Mouse (Mus musculus) thymus, postnatal 14 days (tissue): ENCODE results near the gene Washc3.

Source experiments
- DNase-seq: peaks from one replicate; pipeline ENCODE4 v3.0.0; 2021

Washc3 gene

GRCm38 (mm10) chr10:88200951-88201638 lies at the start of gene Washc3:
Gene Washc3 (plus strand): TSS chr10:88201093.
- peak; percentile 94 for DNase-seq

GRCm38 (mm10) chr10:88151658-88152057 lies 49.2 kb upstream of the Washc3 start:
- no peak for DNase-seq

GRCm38 (mm10) chr10:88162096-88162495 lies 38.8 kb upstream of the Washc3 start:
- DNase-seq, result no peak

GRCm38 (mm10) chr10:88162676-88163075 lies 38.2 kb upstream of the Washc3 start:
- no peak for DNase-seq

- DNase-seq, result peak; percentile 34
These were observed 34.7 kb upstream of the Washc3 start for GRCm38 (mm10) chr10:88166158-88166557.

GRCm38 (mm10) chr10:88167438-88168077 lies 33.3 kb upstream of the Washc3 start:
- DNase-seq, result no peak

- DNase-seq, result no peak
These were observed 352 bp upstream of the Washc3 start for GRCm38 (mm10) chr10:88200541-88200940.

GRCm38 (mm10) chr10:88201650-88202049 lies 757 bp downstream of the Washc3 start:
- DNase-seq, result peak; percentile 12

GRCm38 (mm10) chr10:88202581-88202980 lies 1.7 kb downstream of the Washc3 start:
- DNase-seq, result peak; percentile 33

- peak; percentile 53 for DNase-seq
These were observed 2.3 kb downstream of the Washc3 start for GRCm38 (mm10) chr10:88203236-88203635.

- DNase-seq, result no peak
These were observed 11.8 kb downstream of the Washc3 start for GRCm38 (mm10) chr10:88212644-88213043.

GRCm38 (mm10) chr10:88214800-88215514 lies 14.1 kb downstream of the Washc3 start:
- DNase-seq, result no peak

- no peak for DNase-seq
These were observed 17.3 kb downstream of the Washc3 start for GRCm38 (mm10) chr10:88218161-88218560.

GRCm38 (mm10) chr10:88221718-88222117 lies 20.8 kb downstream of the Washc3 start:
- DNase-seq, result no peak

- no peak for DNase-seq
These were observed 24.5 kb downstream of the Washc3 start for GRCm38 (mm10) chr10:88225421-88225820.

- DNase-seq, result no peak
These were observed 27.1 kb downstream of the Washc3 start for GRCm38 (mm10) chr10:88227962-88228361.

- no peak for DNase-seq
These were observed 27.7 kb downstream of the Washc3 start for GRCm38 (mm10) chr10:88228521-88229017.

- DNase-seq, result no peak
These were observed 30.8 kb downstream of the Washc3 start for GRCm38 (mm10) chr10:88231671-88232070.

- DNase-seq, result no peak
These were observed 31.9 kb downstream of the Washc3 start for GRCm38 (mm10) chr10:88232765-88233164.

- DNase-seq, result no peak
These were observed 43.8 kb downstream of the Washc3 start for GRCm38 (mm10) chr10:88244681-88245080.

- no peak for DNase-seq
These were observed 49.4 kb downstream of the Washc3 start for GRCm38 (mm10) chr10:88250300-88250699.

- DNase-seq, result no peak
These were observed 51.4 kb downstream of the Washc3 start for GRCm38 (mm10) chr10:88252121-88252862.

GRCm38 (mm10) chr10:88255556-88255955 lies 54.7 kb downstream of the Washc3 start:
- DNase-seq, result no peak
